Mouse (Mus musculus): ENCODE results near the gene Lix1.

GRCm38 (mm10) chr17:17402222-17403004, at the start of gene Lix1:
- TF ChIP-seq EP300 (optimal IDR thresholded peaks at IDR 0.05) (no peak), CTCF (IDR thresholded peaks at IDR 0.05; ENCODE audit: low read depth) (peak; percentile 77)
